In the genomic region with DNA sequence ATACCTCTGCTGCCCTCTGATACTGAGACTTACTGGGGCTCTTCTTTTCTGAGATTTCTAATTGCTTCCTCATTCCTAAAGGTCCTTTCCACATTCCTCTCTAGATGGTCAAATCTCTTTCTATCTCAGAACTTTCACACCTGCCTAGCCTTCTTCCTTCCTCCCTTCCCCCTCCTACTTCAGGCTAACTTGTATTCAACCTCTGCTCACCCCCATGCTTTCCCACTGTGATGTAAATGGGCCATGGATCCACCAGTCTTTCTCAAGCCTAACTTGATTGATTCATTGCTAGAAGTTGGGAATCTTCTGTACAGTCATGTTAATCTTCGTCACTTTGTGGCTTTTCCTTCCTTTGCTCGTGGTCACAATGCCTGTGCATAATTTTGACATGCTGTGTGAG, we compare ENCODE assay signal across 28 mouse cellular contexts. TPM values are rescaled to one million over a fixed set of nuclear protein-coding genes. Genes with fewer than 3 reads are reported as not detected.
DNase-seq lines count a peak whose midpoint lies in the region; ATAC-seq and TF ChIP-seq lines count a peak whose summit lies in the region.
"Had no signal": no experiment of that assay in that cellular context is flagged by ENCODE, and none has a peak within 500 bp of the region (broad histone marks: within the 10 kb centered on the region; RNA-seq: fewer than 3 reads in every experiment).

No protein-coding gene starts in this region.

- H3K9me3 ChIP-seq in limb, embryonic 11.5 days (ENCODE audit: control insufficient read depth, low read length), result no peaks in the 10 kb centered on the region
- no peaks in the 10 kb centered on the region for H3K9me3 ChIP-seq in limb, embryonic 10.5 days (replicated peaks)
- no peaks in the 10 kb centered on the region for H3K9me3 ChIP-seq in ES-E14 (ENCODE audit: control insufficient read depth, insufficient read depth, low read depth, low read length)
- H3K9me3 ChIP-seq in midbrain, embryonic 14.5 days (ENCODE audit: control insufficient read depth, low read length), result no peaks in the 10 kb centered on the region
- H3K9me3 ChIP-seq in midbrain, postnatal 0 days (ENCODE audit: low read length), result no peaks in the 10 kb centered on the region
- H3K9me3 ChIP-seq: embryonic facial prominence, embryonic 13.5 days; embryonic facial prominence, embryonic 15.5 days; forebrain, embryonic 13.5 days; forebrain, embryonic 15.5 days had no signal

- H3K4me3 ChIP-seq in limb, embryonic 11.5 days (ENCODE audit: low read depth, low read length), result no peak overlapping the region
- H3K4me3 ChIP-seq in limb, embryonic 10.5 days, result no peak overlapping the region
- H3K4me3 ChIP-seq in ES-E14 (ENCODE audit: insufficient read depth in 1 of 2, low read depth in 1 of 2, low read length in 2 of 2, poor library complexity in 1 of 2, severe bottlenecking in 1 of 2), result no peak overlapping the region
- no peak overlapping the region for H3K4me3 ChIP-seq in midbrain, embryonic 14.5 days (replicated peaks; ENCODE audit: low read depth, low read length)
- H3K4me3 ChIP-seq in midbrain, postnatal 0 days (ENCODE audit: low read depth, low read length), result no peak overlapping the region
- H3K4me3 ChIP-seq: embryonic facial prominence, embryonic 13.5 days; embryonic facial prominence, embryonic 15.5 days; erythroblast, embryonic 14.5 days; forebrain, embryonic 13.5 days; forebrain, embryonic 15.5 days had no signal

- H3K27me3 ChIP-seq in limb, embryonic 11.5 days (ENCODE audit: control insufficient read depth, insufficient read depth, low read length), result no peaks in the 10 kb centered on the region
- H3K27me3 ChIP-seq in limb, embryonic 10.5 days (ENCODE audit: low read depth, poor library complexity, severe bottlenecking), result no peaks in the 10 kb centered on the region
- no peaks in the 10 kb centered on the region for H3K27me3 ChIP-seq in midbrain, embryonic 14.5 days (ENCODE audit: control insufficient read depth, insufficient read depth, low read length)
- no peaks in the 10 kb centered on the region for H3K27me3 ChIP-seq in midbrain, postnatal 0 days (ENCODE audit: insufficient read depth, low read length)
- H3K27me3 ChIP-seq: CH12.LX; embryonic facial prominence, embryonic 13.5 days; embryonic facial prominence, embryonic 15.5 days; forebrain, embryonic 13.5 days; forebrain, embryonic 15.5 days; Patski had no signal

- H3K4me2 ChIP-seq in limb, embryonic 11.5 days (ENCODE audit: low read depth, severe bottlenecking), result no peak overlapping the region
- no peak overlapping the region for H3K4me2 ChIP-seq in midbrain, embryonic 14.5 days (ENCODE audit: low read length)
- H3K4me2 ChIP-seq in midbrain, postnatal 0 days (ENCODE audit: low read depth, low read length, poor library complexity, severe bottlenecking), result no peak overlapping the region
- H3K4me2 ChIP-seq: embryonic facial prominence, embryonic 13.5 days; embryonic facial prominence, embryonic 15.5 days; forebrain, embryonic 13.5 days; forebrain, embryonic 15.5 days had no signal

- no peak for ATAC-seq in limb, embryonic 11.5 days (ENCODE audit: insufficient number of reproducible peaks, low FRiP score, low TSS enrichment, low read depth)
- ATAC-seq in midbrain, embryonic 14.5 days (ENCODE audit: low FRiP score, low TSS enrichment), result no peak
- ATAC-seq in midbrain, postnatal 0 days (ENCODE audit: low FRiP score), result no peak
- ATAC-seq: activated CD4-positive, CD25-positive, alpha-beta regulatory T cell, adult 4 months; CD4-positive, CD25-positive, alpha-beta regulatory T cell, adult 4 months; forebrain, embryonic 13.5 days; forebrain, embryonic 15.5 days; forebrain, postnatal 0 days; Patski had no signal

- WGBS in limb, embryonic 11.5 days, result 70% methylated on average over 2 of the region's 2 CpGs
- WGBS in limb, embryonic 10.5 days, result 68% methylated on average over 2 of the region's 2 CpGs
- 45% methylated on average over 2 of the region's 2 CpGs for WGBS in midbrain, embryonic 14.5 days
- WGBS in midbrain, postnatal 0 days, result 37% methylated on average over 2 of the region's 2 CpGs

- peak; percentile 17 for DNase-seq in limb, embryonic 11.5 days (ENCODE audit: low spot score)
- DNase-seq in limb, embryonic 10.5 days (ENCODE audit: low spot score), result no peak
- peak; percentile 72 for DNase-seq in ES-E14 (ENCODE audit: low read depth, low spot score)
- DNase-seq in R1 (ENCODE audit: low read depth, low spot score), result peak; percentile 97
- DNase-seq in heart, postnatal 4 days, result no peak
- no peak for DNase-seq in midbrain, embryonic 14.5 days
- no peak for DNase-seq in midbrain, postnatal 0 days (ENCODE audit: low spot score)
- DNase-seq: adrenal gland, adult 8-10 months; adrenal gland, postnatal 14 days; adrenal gland, postnatal 36 days; B cell, adult 2 months; cerebellum, adult 11 months; cerebellum, adult 18-20 months; cerebellum, adult 8-10 months; cerebellum, adult 9-11 months; cerebellum, postnatal 14 days; cerebellum, postnatal 36 days; embryo, embryonic 11 days; forebrain, postnatal 0 days had no signal

- no peak overlapping the region for H3K9ac ChIP-seq in limb, embryonic 11.5 days (ENCODE audit: low read length)
- H3K9ac ChIP-seq in ES-E14 (ENCODE audit: insufficient read depth, low read depth, low read length, poor library complexity, severe bottlenecking), result no peak overlapping the region
- H3K9ac ChIP-seq in midbrain, embryonic 14.5 days (replicated peaks; ENCODE audit: low read length), result no peak overlapping the region
- no peak overlapping the region for H3K9ac ChIP-seq in midbrain, postnatal 0 days (replicated peaks; ENCODE audit: low read length, poor library complexity, severe bottlenecking)
- H3K9ac ChIP-seq: embryonic facial prominence, embryonic 13.5 days; embryonic facial prominence, embryonic 15.5 days; forebrain, embryonic 13.5 days; forebrain, embryonic 15.5 days; forebrain, postnatal 0 days had no signal

- H3K4me1 ChIP-seq in limb, embryonic 11.5 days (ENCODE audit: control insufficient read depth, insufficient read depth, low read length), result peaks cover 2% of the 10 kb centered on the region; the same call in 1 of the 2 replicates
- peaks cover 16% of the 10 kb centered on the region for H3K4me1 ChIP-seq in limb, embryonic 10.5 days
- peaks cover 5 to 13% of the 10 kb centered on the region in 2 experiments; a peak in 3 of 4 replicates for H3K4me1 ChIP-seq in ES-E14 (ENCODE audit: control insufficient read depth in 2 of 2, insufficient read depth in 2 of 2, low read length in 2 of 2, poor library complexity in 1 of 2)
- no peaks in the 10 kb centered on the region for H3K4me1 ChIP-seq in midbrain, embryonic 14.5 days (ENCODE audit: control insufficient read depth, insufficient read depth, low read length)
- H3K4me1 ChIP-seq in midbrain, postnatal 0 days (ENCODE audit: insufficient read depth, low read length), result no peaks in the 10 kb centered on the region
- H3K4me1 ChIP-seq: forebrain, embryonic 15.5 days had no signal

- no peak for TF ChIP-seq CTCF in midbrain, postnatal 0 days (IDR thresholded peaks at IDR 0.05)

- no peaks in the 10 kb centered on the region for H3K36me3 ChIP-seq in limb, embryonic 11.5 days (ENCODE audit: control insufficient read depth, insufficient read depth, low read length)
- H3K36me3 ChIP-seq in limb, embryonic 10.5 days, result no peaks in the 10 kb centered on the region
- no peaks in the 10 kb centered on the region for H3K36me3 ChIP-seq in ES-E14 (ENCODE audit: control insufficient read depth, insufficient read depth, low read length, poor library complexity, severe bottlenecking)
- H3K36me3 ChIP-seq in midbrain, embryonic 14.5 days (ENCODE audit: control insufficient read depth, insufficient read depth, low read length), result no peaks in the 10 kb centered on the region
- no peaks in the 10 kb centered on the region for H3K36me3 ChIP-seq in midbrain, postnatal 0 days (ENCODE audit: insufficient read depth, low read length)
- H3K36me3 ChIP-seq: embryonic facial prominence, embryonic 13.5 days; embryonic facial prominence, embryonic 15.5 days; forebrain, embryonic 15.5 days had no signal

- in situ Hi-C loops in ES-E14 (cut with MboI; ENCODE audit: low sequenced_read_pairs in 2 of 2, unreplicated experiment in 2 of 2), result no loop called here

- H3K27ac ChIP-seq in limb, embryonic 11.5 days (replicated peaks; ENCODE audit: low read depth, low read length), result no peak overlapping the region
- no peak overlapping the region for H3K27ac ChIP-seq in limb, embryonic 10.5 days
- no peak overlapping the region for H3K27ac ChIP-seq in ES-E14 (ENCODE audit: insufficient read depth, low read depth, low read length, poor library complexity, severe bottlenecking)
- no peak overlapping the region for H3K27ac ChIP-seq in midbrain, embryonic 14.5 days (replicated peaks; ENCODE audit: low read depth, low read length)
- H3K27ac ChIP-seq in midbrain, postnatal 0 days (ENCODE audit: low read depth, low read length), result no peak overlapping the region
- H3K27ac ChIP-seq: embryonic facial prominence, embryonic 13.5 days; embryonic facial prominence, embryonic 15.5 days; forebrain, embryonic 13.5 days; forebrain, embryonic 15.5 days had no signal

TF ChIP-seq in ES-E14, 5 proteins besides CTCF, POLR2A, EP300 and RAD21:
- TF ChIP-seq ZNF384 (IDR thresholded peaks at IDR 0.05; ENCODE audit: low read depth, low read length), result no peak
- TF ChIP-seq CHD2 (IDR thresholded peaks at IDR 0.05; ENCODE audit: low read depth, low read length), result peak; percentile 78
- no peak for TF ChIP-seq HCFC1 (IDR thresholded peaks at IDR 0.05; ENCODE audit: borderline replicate concordance, insufficient read depth, low read length)
- no peak for TF ChIP-seq ZC3H11A (IDR thresholded peaks at IDR 0.05; ENCODE audit: borderline replicate concordance, low read depth, low read length)
- TF ChIP-seq MAFK (IDR thresholded peaks at IDR 0.05; ENCODE audit: insufficient read depth, low read depth, low read length), result 0 out of 2 replicates have a peak, but pooled peaks have one; percentile 43

RNA-seq across cellular contexts. Expression of a gene that starts 15.6 kb away (rescaled TPM):
- 91.3 and 98.0 TPM in 2 replicates for polyA plus RNA-seq in limb, embryonic 11.5 days (2014; fragmentation: Nextera tagmentation; extraction: Ambion mirVana)
- 64.3 and 106 TPM in 2 replicates for polyA plus RNA-seq in limb, embryonic 10.5 days (2016; fragmentation: Nextera tagmentation; extraction: Ambion mirVana)
- total RNA-seq in ES-E14 (2012; rRNA removed), result 3.3 and 4.8 TPM in 2 replicates
- 10 to 100 TPM; 24.9 to 27.7 TPM for total RNA-seq in heart, postnatal 4 days (2021)
- polyA plus RNA-seq in midbrain, embryonic 14.5 days (2014; fragmentation: Nextera tagmentation; extraction: Ambion mirVana), result 124 and 163 TPM in 2 replicates
- 42.6 and 43.2 TPM in 2 replicates for total RNA-seq in midbrain, postnatal 0 days (2014; rRNA removed)
- 79.4 and 84.6 TPM in 2 replicates for polyA plus RNA-seq in midbrain, postnatal 0 days (2015; fragmentation: Nextera tagmentation; extraction: Ambion mirVana)
- total RNA-seq: CH12.LX had no signal
- polyA plus RNA-seq: activated CD4-positive, CD25-positive, alpha-beta regulatory T cell, adult 4 months; CD4-positive, CD25-positive, alpha-beta regulatory T cell, adult 4 months; erythroblast, embryonic 14.5 days had no signal

Comparison
In these comparisons a context has a peak if more than half of its experiments do, and no peak if none do; other contexts are left out.
1. DNase-seq: peak in limb, embryonic 11.5 days (single experiment), ES-E14 (single experiment) and R1 (single experiment); none in limb, embryonic 10.5 days (single experiment), heart, postnatal 4 days (single experiment), midbrain, embryonic 14.5 days (single experiment) and midbrain, postnatal 0 days (single experiment).